Mouse (Mus musculus): ENCODE measurements around the gene Adora2b. TPM values are rescaled to one million over a fixed set of nuclear protein-coding genes. Genes with fewer than 3 reads are reported as not detected.

Gene Adora2b
- polyA plus RNA-seq, 1 experiment = 7.7 TPM

- Histone ChIP-seq H3K4me1 (ENCODE audit: control insufficient read depth, insufficient read depth, low read length) (peaks cover 6% of the 10 kb centered on the region), H3K27me3 (ENCODE audit: control insufficient read depth, insufficient read depth, low read length) (no peaks in the 10 kb centered on the region), H3K4me3 (replicated peaks; ENCODE audit: insufficient read depth, low read depth, low read length) (no peak overlapping the region), H3K27ac (ENCODE audit: insufficient read depth, low read length) (no peak overlapping the region)
- TF ChIP-seq POLR2A (IDR thresholded peaks at IDR 0.05; ENCODE audit: borderline replicate concordance, insufficient read depth, low read length) = no peak
- TF ChIP-seq CTCF (IDR thresholded peaks at IDR 0.05; ENCODE audit: borderline replicate concordance, insufficient read depth, low read depth, low read length) = no peak
- WGBS = 78% methylated on average over 6 of the region's 6 CpGs
- no peak for DNase-seq
Observed at GRCm38 (mm10) chr11:62217751-62218150, 31.0 kb upstream of the Adora2b start.

GRCm38 (mm10) chr11:62220756-62221510 is 27.9 kb upstream of the Adora2b start:
- no peak for TF ChIP-seq POLR2A (IDR thresholded peaks at IDR 0.05; ENCODE audit: borderline replicate concordance, insufficient read depth, low read length)
- no peak for TF ChIP-seq CTCF (IDR thresholded peaks at IDR 0.05; ENCODE audit: borderline replicate concordance, insufficient read depth, low read depth, low read length)
- Histone ChIP-seq H3K4me1 (ENCODE audit: control insufficient read depth, insufficient read depth, low read length) (peaks cover 8% of the 10 kb centered on the region), H3K27ac (ENCODE audit: insufficient read depth, low read length) (no peak overlapping the region), H3K27me3 (ENCODE audit: control insufficient read depth, insufficient read depth, low read length) (no peaks in the 10 kb centered on the region), H3K4me3 (replicated peaks; ENCODE audit: insufficient read depth, low read depth, low read length) (no peak overlapping the region)
- WGBS = 80% methylated on average over 7 of the region's 7 CpGs
- DNase-seq = no peak

- peaks cover 13% of the 10 kb centered on the region for H3K4me1 ChIP-seq (ENCODE audit: control insufficient read depth, insufficient read depth, low read length)
- H3K27ac ChIP-seq (ENCODE audit: insufficient read depth, low read length) = no peak overlapping the region
- H3K4me3 ChIP-seq (replicated peaks; ENCODE audit: insufficient read depth, low read depth, low read length) = no peak overlapping the region
- TF ChIP-seq POLR2A (IDR thresholded peaks at IDR 0.05; ENCODE audit: borderline replicate concordance, insufficient read depth, low read length) (no peak), CTCF (IDR thresholded peaks at IDR 0.05; ENCODE audit: borderline replicate concordance, insufficient read depth, low read depth, low read length) (no peak)
- H3K27me3 ChIP-seq (ENCODE audit: control insufficient read depth, insufficient read depth, low read length) = no peaks in the 10 kb centered on the region
- DNase-seq = no peak
- WGBS = 86% methylated on average over 5 of the region's 5 CpGs
Observed at GRCm38 (mm10) chr11:62223416-62223815, 25.4 kb upstream of the Adora2b start.

GRCm38 (mm10) chr11:62223962-62224361 is 24.8 kb upstream of the Adora2b start:
- peak; percentile 46 to 71 for DNase-seq
- no peak overlapping the region for H3K4me3 ChIP-seq (replicated peaks; ENCODE audit: insufficient read depth, low read depth, low read length)
- 56% methylated on average over 7 of the region's 7 CpGs for WGBS
- H3K27ac ChIP-seq (ENCODE audit: insufficient read depth, low read length) = no peak overlapping the region
- TF ChIP-seq POLR2A (IDR thresholded peaks at IDR 0.05; ENCODE audit: borderline replicate concordance, insufficient read depth, low read length) = no peak
- no peak for TF ChIP-seq CTCF (IDR thresholded peaks at IDR 0.05; ENCODE audit: borderline replicate concordance, insufficient read depth, low read depth, low read length)
- peaks cover 13% of the 10 kb centered on the region for H3K4me1 ChIP-seq (ENCODE audit: control insufficient read depth, insufficient read depth, low read length)
- no peaks in the 10 kb centered on the region for H3K27me3 ChIP-seq (ENCODE audit: control insufficient read depth, insufficient read depth, low read length)

GRCm38 (mm10) chr11:62224797-62225196 is 24.0 kb upstream of the Adora2b start:
- Histone ChIP-seq H3K4me1 (ENCODE audit: control insufficient read depth, insufficient read depth, low read length) (peaks cover 13% of the 10 kb centered on the region), H3K27ac (ENCODE audit: insufficient read depth, low read length) (no peak overlapping the region), H3K27me3 (ENCODE audit: control insufficient read depth, insufficient read depth, low read length) (no peaks in the 10 kb centered on the region), H3K4me3 (replicated peaks; ENCODE audit: insufficient read depth, low read depth, low read length) (no peak overlapping the region)
- TF ChIP-seq CTCF (IDR thresholded peaks at IDR 0.05; ENCODE audit: borderline replicate concordance, insufficient read depth, low read depth, low read length) = no peak
- no peak for TF ChIP-seq POLR2A (IDR thresholded peaks at IDR 0.05; ENCODE audit: borderline replicate concordance, insufficient read depth, low read length)
- peak in 1 of 2 experiments; percentile 17 for DNase-seq
- 46% methylated on average over 4 of the region's 4 CpGs for WGBS

GRCm38 (mm10) chr11:62240631-62241261 is 8.0 kb upstream of the Adora2b start:
- Histone ChIP-seq H3K27me3 (ENCODE audit: control insufficient read depth, insufficient read depth, low read length) (no peaks in the 10 kb centered on the region), H3K27ac (ENCODE audit: insufficient read depth, low read length) (no peak overlapping the region), H3K4me3 (replicated peaks; ENCODE audit: insufficient read depth, low read depth, low read length) (no peak overlapping the region), H3K4me1 (ENCODE audit: control insufficient read depth, insufficient read depth, low read length) (no peaks in the 10 kb centered on the region)
- TF ChIP-seq CTCF (IDR thresholded peaks at IDR 0.05; ENCODE audit: borderline replicate concordance, insufficient read depth, low read depth, low read length) (no peak), POLR2A (IDR thresholded peaks at IDR 0.05; ENCODE audit: borderline replicate concordance, insufficient read depth, low read length) (no peak)
- WGBS = 77% methylated on average over 12 of the region's 12 CpGs
- DNase-seq = no peak

- TF ChIP-seq POLR2A (IDR thresholded peaks at IDR 0.05; ENCODE audit: borderline replicate concordance, insufficient read depth, low read length) (no peak), CTCF (IDR thresholded peaks at IDR 0.05; ENCODE audit: borderline replicate concordance, insufficient read depth, low read depth, low read length) (no peak)
- Histone ChIP-seq H3K4me1 (ENCODE audit: control insufficient read depth, insufficient read depth, low read length) (no peaks in the 10 kb centered on the region), H3K4me3 (replicated peaks; ENCODE audit: insufficient read depth, low read depth, low read length) (no peak overlapping the region), H3K27ac (ENCODE audit: insufficient read depth, low read length) (no peak overlapping the region), H3K27me3 (ENCODE audit: control insufficient read depth, insufficient read depth, low read length) (peaks cover 2% of the 10 kb centered on the region; the same call in 1 of the 2 replicates)
- 64% methylated on average over 8 of the region's 8 CpGs for WGBS
- no peak for DNase-seq
Observed at GRCm38 (mm10) chr11:62243871-62244270, 4.9 kb upstream of the Adora2b start.

GRCm38 (mm10) chr11:62244471-62244870 is 4.3 kb upstream of the Adora2b start:
- H3K27ac ChIP-seq (ENCODE audit: insufficient read depth, low read length) = no peak overlapping the region
- H3K4me3 ChIP-seq (replicated peaks; ENCODE audit: insufficient read depth, low read depth, low read length) = no peak overlapping the region
- H3K27me3 ChIP-seq (ENCODE audit: control insufficient read depth, insufficient read depth, low read length) = peaks cover 2% of the 10 kb centered on the region; the same call in 1 of the 2 replicates
- WGBS = 91% methylated on average over 4 of the region's 4 CpGs
- no peaks in the 10 kb centered on the region for H3K4me1 ChIP-seq (ENCODE audit: control insufficient read depth, insufficient read depth, low read length)
- DNase-seq = no peak
- no peak for TF ChIP-seq CTCF (IDR thresholded peaks at IDR 0.05; ENCODE audit: borderline replicate concordance, insufficient read depth, low read depth, low read length)
- no peak for TF ChIP-seq POLR2A (IDR thresholded peaks at IDR 0.05; ENCODE audit: borderline replicate concordance, insufficient read depth, low read length)
